Mouse (Mus musculus) cerebellum, adult 9-11 months (tissue): ENCODE results near the gene Auts2.

Source experiments
- DNase-seq: peaks from one replicate; pipeline ENCODE4 v3.0.0; 2022

Auts2 gene

GRCm38 (mm10) chr5:131869711-131870499, 673.2 kb downstream of the Auts2 start:
- no peak for DNase-seq

GRCm38 (mm10) chr5:131865200-131865599, 677.9 kb downstream of the Auts2 start:
- no peak for DNase-seq

- no peak for DNase-seq
Observed at GRCm38 (mm10) chr5:131857976-131858375, 685.2 kb downstream of the Auts2 start.

DNA sequence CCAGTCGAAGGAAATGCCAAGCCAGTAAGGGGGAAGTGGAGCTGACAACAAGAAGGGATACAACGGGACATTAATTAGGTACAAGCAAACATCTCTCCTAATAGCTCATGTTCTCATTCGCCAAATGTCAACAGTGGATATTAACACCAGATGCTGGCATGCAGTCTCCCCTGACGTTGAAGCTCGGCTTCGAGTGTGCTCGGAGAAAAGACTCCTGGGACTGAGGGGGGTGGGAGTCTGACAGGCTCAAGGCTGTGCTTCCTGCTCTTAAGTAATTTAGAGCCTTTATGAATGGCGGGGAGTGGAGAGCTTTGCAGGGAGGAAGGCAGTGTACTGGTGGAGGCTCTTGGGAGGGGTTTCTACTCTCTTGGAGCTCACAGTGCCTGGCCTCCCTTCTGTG, 687.8 kb downstream of the Auts2 start:
- DNase-seq, result no peak

DNA sequence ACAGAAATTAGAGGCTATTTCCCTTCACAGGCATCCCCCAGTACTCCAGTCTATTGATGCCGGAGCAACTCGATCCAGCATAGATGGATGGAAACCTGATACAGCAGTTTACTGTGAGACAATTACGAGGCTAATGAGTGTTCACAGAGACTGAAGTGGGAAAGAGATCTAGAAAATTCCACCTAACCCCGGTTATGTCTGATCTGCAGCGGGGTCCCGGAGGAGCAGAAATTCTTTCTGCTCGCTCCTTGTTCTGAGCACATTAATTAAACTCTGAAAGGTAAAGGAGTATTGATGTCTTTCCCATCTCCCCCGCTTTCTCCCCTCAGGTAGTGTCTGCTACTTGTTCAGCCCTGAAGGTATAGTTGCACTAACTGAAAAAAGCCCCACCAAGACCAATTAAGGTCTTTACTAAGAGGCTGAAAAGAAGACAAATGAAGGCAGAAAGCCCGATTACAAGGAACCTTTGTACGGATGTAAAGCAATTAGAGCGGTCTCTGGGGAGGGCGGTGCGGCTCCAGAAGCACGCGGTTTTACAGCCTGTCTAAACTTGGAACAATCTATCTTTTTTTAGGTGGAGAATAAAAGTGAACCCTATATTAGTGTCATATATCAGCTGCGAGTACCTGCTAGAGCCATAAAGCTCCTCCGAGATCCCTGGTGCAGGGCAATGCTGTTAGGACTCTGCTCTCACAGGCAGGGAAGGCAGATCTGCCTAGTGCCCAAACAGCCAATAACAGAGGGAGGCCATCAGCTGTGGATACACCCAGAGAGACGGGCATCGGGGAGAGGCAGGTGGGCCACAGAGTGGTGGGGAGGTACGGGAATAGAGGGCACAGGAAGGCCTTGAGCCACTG, 691.3 kb downstream of the Auts2 start:
- DNase-seq, result no peak

DNA sequence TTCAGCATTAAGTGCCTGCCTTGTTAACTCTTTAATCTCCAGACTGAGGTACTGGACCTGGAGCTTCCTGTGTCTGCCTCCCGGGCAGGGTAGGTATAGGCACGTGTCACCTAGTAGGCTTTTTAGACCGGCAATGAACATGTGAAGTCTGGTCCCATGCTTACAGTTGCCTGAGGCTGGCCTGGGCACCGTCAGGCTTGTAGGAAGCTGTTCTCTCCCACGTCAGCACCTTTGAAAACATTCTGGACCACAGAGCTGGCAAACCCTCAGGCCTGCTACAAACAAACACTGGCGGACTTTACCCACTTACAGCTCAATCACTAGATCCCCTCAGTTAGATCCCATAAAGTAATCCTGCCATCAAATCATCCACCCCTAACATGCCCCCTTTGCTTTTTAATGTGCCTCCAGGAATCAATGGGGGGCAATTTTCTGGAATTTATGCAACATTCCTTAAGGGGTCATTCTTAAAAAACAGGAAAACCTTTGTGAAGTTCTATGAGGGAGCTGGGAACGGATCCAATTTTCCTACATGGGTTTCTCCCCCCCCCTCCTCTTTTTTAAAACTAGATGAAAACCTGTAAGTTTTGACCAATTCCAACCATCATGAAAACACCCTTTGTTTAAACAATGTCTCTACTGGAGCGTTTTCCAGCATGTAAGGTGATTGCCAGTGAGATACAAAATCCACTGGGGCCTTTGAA, 692.4 kb downstream of the Auts2 start:
- DNase-seq, result no peak

- no peak for DNase-seq
Observed at GRCm38 (mm10) chr5:131849644-131850043, 693.5 kb downstream of the Auts2 start.

DNA sequence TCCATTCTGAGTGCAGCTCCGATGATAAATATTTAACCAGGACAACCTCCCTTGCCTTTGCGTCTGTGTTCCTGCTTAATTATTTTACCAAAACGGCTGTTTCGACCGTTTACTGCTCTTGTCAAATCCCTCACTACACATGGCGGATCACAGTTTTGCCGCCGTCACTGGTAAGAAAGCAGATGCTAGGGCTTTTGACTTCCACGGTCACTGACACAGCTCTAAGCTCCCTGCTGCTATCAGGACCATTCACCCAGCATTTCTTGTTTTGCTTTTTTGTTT, 698.7 kb downstream of the Auts2 start:
- no peak for DNase-seq

- DNase-seq, result no peak
Observed at GRCm38 (mm10) chr5:131843766-131844518, 699.2 kb downstream of the Auts2 start.

GRCm38 (mm10) chr5:131839657-131840315, 703.4 kb downstream of the Auts2 start:
- no peak for DNase-seq

DNA sequence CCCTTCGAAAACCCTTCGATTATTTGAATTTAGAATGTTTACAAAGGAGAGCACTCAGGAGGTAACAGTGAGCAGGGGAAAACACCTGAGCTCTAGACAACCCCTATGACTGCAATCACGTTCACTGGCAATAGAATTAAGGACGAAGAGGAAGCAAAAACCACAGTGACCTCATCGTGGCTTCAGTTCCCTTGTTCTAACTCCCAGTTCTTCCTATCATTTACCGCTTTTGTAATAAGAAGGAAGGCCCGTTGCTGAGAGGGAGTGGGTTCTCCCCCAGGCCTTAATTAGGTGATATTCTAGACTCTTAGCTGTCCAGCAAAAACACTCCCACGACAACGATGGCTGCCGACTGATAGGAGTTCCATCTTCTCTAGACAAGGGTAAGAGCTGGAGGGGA, 704.1 kb downstream of the Auts2 start:
- no peak for DNase-seq

DNA sequence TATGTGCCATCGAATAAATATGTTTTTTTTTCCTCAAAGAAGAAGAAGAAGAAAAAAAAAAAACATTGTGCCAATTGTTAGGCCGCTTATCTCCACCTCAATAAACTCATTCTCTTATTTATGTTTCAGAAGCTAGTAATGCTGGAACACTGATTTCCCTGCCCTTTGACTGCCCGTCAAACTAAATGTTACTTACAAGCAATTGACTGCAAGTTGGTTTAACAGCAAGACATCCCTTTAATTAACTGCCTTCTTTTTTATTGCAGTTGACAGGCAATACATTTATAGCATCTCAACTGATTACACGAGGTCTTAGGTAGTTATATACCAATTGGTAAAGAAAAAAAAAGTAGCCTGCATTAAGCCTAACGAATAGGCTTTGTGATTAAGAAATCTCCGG, 705.1 kb downstream of the Auts2 start:
- no peak for DNase-seq

- no peak for DNase-seq
Observed at GRCm38 (mm10) chr5:131836014-131836735, 707.0 kb downstream of the Auts2 start.

DNA sequence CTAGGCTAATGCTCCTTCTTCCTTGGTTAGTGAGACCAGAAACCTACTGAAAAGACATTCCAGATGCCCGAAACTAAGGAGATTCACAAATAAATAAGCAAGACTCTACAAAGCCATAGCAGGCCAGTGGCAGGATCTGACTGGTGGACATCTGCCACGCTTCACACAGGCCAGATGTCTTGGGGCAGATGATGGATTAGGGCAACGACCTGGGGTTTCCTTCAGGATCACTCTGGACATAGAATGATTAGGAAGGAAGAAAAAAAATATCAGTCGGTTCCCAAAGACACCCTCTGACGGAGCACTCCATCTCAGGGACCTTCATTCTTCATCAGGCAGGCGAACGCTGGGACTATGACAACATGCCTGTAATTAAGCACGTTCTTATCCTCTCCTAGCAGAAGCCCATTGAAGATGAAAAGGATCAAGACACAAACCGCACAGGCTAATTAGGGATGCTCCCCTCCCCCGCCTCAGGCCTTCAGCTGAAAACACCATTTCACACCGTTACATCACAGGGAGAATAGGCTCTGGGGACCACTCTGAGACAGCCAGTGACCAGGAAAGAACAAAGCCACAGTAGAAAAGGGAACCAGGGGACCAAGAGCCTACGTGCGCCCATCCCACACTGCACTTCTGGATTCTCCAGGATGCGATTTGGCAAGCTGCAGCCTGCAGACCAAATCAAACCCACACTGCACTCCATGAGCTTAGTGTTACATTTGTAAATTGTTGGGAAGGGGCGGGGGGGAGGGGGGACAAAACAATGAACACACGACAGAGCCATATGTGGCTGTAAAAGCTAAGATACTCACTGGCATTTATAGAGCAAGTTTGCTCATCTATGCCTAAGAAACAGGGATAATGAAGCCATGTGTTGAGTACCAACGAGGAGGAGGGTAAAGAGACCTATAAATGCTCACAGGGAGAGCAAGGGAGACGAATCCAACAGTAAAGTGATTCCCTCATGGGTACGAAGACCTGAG, 710.0 kb downstream of the Auts2 start:
- DNase-seq, result no peak

- no peak for DNase-seq
Observed at GRCm38 (mm10) chr5:131830111-131830510, 713.0 kb downstream of the Auts2 start.

- DNase-seq, result no peak
Observed at GRCm38 (mm10) chr5:131829248-131829647, 713.9 kb downstream of the Auts2 start.

GRCm38 (mm10) chr5:131828607-131829006, 714.5 kb downstream of the Auts2 start:
- no peak for DNase-seq

GRCm38 (mm10) chr5:131826362-131827261, 716.5 kb downstream of the Auts2 start:
- DNase-seq, result no peak

- DNase-seq, result no peak
Observed at GRCm38 (mm10) chr5:131825421-131825820, 717.7 kb downstream of the Auts2 start.
